13 mouse cellular contexts compared by ENCODE assay signal in the genomic region with DNA sequence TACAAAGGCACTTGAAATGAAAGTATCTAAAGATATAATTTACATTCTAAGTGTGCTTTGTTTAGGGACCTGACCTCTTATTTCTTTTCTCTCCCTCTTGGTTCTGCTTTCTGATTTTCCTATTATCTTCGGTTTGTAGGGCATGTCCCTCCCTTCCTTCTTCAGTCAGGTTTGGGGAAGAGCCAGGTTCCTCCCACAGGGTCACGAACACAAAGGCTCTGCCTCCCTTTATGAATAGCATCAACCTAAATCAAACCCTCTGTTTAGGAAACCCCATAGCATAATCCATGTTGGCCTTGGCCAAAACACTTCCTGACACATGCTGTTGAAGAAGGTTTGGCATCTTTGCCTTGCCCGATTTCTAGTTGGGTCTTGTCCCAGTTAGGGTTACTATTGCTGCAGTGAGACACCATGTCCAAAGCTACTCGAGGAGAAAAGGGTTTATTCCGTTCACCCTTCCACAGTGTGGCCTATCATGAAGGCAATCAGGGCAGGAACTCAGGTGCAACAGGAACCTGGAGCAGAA.
"Had no signal": no experiment of that assay in that cellular context is flagged by ENCODE, and none has a peak within 500 bp of the region (broad histone marks: within the 10 kb centered on the region; RNA-seq: fewer than 3 reads in every experiment).

No protein-coding gene starts in this region.

- H3K4me1 ChIP-seq: midbrain, embryonic 10.5 days had no signal

- H3K4me2 ChIP-seq: limb, embryonic 13.5 days; neural tube, embryonic 15.5 days had no signal

- H3K27ac ChIP-seq: layer of hippocampus, adult 2 months; limb, embryonic 13.5 days; liver, embryonic 14.5 days; midbrain, embryonic 10.5 days; neural tube, embryonic 15.5 days had no signal

- H3K36me3 ChIP-seq: limb, embryonic 13.5 days; midbrain, embryonic 10.5 days; neural tube, embryonic 15.5 days had no signal

- H3K27me3 ChIP-seq: limb, embryonic 13.5 days; neural tube, embryonic 15.5 days had no signal

- H3K4me3 ChIP-seq: layer of hippocampus, adult 2 months; limb, embryonic 13.5 days; midbrain, embryonic 10.5 days; myocyte; neural tube, embryonic 15.5 days had no signal

- DNase-seq: left cerebral cortex, postnatal 4 days; lung, adult 18-20 months; lung, postnatal 4 days; midbrain, embryonic 14.5 days; right cerebral cortex, adult 18-20 months; right cerebral cortex, postnatal 25 days; thymus, postnatal 36 days had no signal

- H3K9ac ChIP-seq: limb, embryonic 13.5 days; liver, embryonic 14.5 days; neural tube, embryonic 15.5 days had no signal

- H3K9me3 ChIP-seq: limb, embryonic 13.5 days; midbrain, embryonic 10.5 days; neural tube, embryonic 15.5 days had no signal
